Mouse (Mus musculus): Measurements from ENCODE around the gene Gm49352.
"Not testable (repeated sequence)": the region's sequence is repeated elsewhere in the genome, so short reads cannot be mapped to it uniquely, and the experiment has no call there.

The Gm49352 gene

GRCm38 (mm10) chr13:61568074-61568473 lies at the start of gene Gm49352:
Gene Gm49352 (minus strand): TSS chr13:61568174.
- not testable (repeated sequence) for H3K9me3 ChIP-seq (ENCODE audit: low read length); H3K36me3 ChIP-seq (ENCODE audit: insufficient read depth, low read length); H3K4me3 ChIP-seq (replicated peaks; ENCODE audit: low read length); H3K27me3 ChIP-seq (ENCODE audit: insufficient read depth, low read length); H3K4me1 ChIP-seq (replicated peaks; ENCODE audit: low read depth, low read length)

- no peaks in the 10 kb centered on the region for H3K4me1 ChIP-seq (replicated peaks; ENCODE audit: low read depth, low read length)
- no peaks in the 10 kb centered on the region for H3K36me3 ChIP-seq (ENCODE audit: insufficient read depth, low read length)
- H3K4me3 ChIP-seq (replicated peaks; ENCODE audit: low read length) = no peak within 1 kb of the TSS
- TF ChIP-seq NANOG (IDR thresholded peaks at IDR 0.05; ENCODE audit: borderline replicate concordance, low read length) = no peak
- TF ChIP-seq POU5F1 (IDR thresholded peaks at IDR 0.05; ENCODE audit: borderline replicate concordance, low read length) = no peak
- TF ChIP-seq CTCF (conservative IDR thresholded peaks at IDR 0.05; ENCODE audit: low read length) = no peak
- peaks cover 12% of the 10 kb centered on the region for H3K9me3 ChIP-seq (ENCODE audit: low read length)
- H3K27me3 ChIP-seq (ENCODE audit: insufficient read depth, low read length) = no peaks in the 10 kb centered on the region
Observed at GRCm38 (mm10) chr13:61570027-61570426, 2.1 kb upstream of the Gm49352 start, which contains the start of gene Cts3. Gene Cts3 (minus strand): TSS chr13:61570127.

GRCm38 (mm10) chr13:61541631-61542030 lies 26.3 kb downstream of the Gm49352 start, which contains the start of gene Ctsm:
Gene Ctsm (minus strand): TSS chr13:61541839.
- TF ChIP-seq NANOG (IDR thresholded peaks at IDR 0.05; ENCODE audit: borderline replicate concordance, low read length) (no peak), POU5F1 (IDR thresholded peaks at IDR 0.05; ENCODE audit: borderline replicate concordance, low read length) (no peak), CTCF (conservative IDR thresholded peaks at IDR 0.05; ENCODE audit: low read length) (no peak)
- H3K36me3 ChIP-seq (ENCODE audit: insufficient read depth, low read length) = no peaks in the 10 kb centered on the region
- no peak within 1 kb of the TSS for H3K4me3 ChIP-seq (replicated peaks; ENCODE audit: low read length)
- H3K9me3 ChIP-seq (ENCODE audit: low read length) = peaks cover 3% of the 10 kb centered on the region; the same call in 1 of the 2 replicates
- no peaks in the 10 kb centered on the region for H3K27me3 ChIP-seq (ENCODE audit: insufficient read depth, low read length)
- H3K4me1 ChIP-seq (replicated peaks; ENCODE audit: low read depth, low read length) = no peaks in the 10 kb centered on the region

Data from E14TG2a.4 (cell line).